Mouse (Mus musculus): ENCODE data around the gene Csnk2b. TPM values are rescaled to one million over a fixed set of nuclear protein-coding genes. Genes with fewer than 3 reads are reported as not detected.

Gene Csnk2b
- polyA plus RNA-seq, 1 experiment from 2014 or later, result 319 TPM

- no peak overlapping the region for H3K9ac ChIP-seq (ENCODE audit: low read length)
- no peak overlapping the region for H3K4me3 ChIP-seq (ENCODE audit: low read depth, low read length)
- no peak overlapping the region for H3K4me2 ChIP-seq (ENCODE audit: low read depth)
- H3K9me3 ChIP-seq (ENCODE audit: control insufficient read depth, low read length), result no peaks in the 10 kb centered on the region
- no peaks in the 10 kb centered on the region for H3K36me3 ChIP-seq (ENCODE audit: control insufficient read depth, insufficient read depth, low read length)
- no peak for ATAC-seq (ENCODE audit: insufficient read depth, low FRiP score, low TSS enrichment)
- peaks cover 9% of the 10 kb centered on the region for H3K4me1 ChIP-seq (ENCODE audit: control insufficient read depth, insufficient read depth, low read length)
- no peak for DNase-seq (ENCODE audit: low spot score)
- H3K27me3 ChIP-seq (ENCODE audit: control insufficient read depth, insufficient read depth, low read length), result no peaks in the 10 kb centered on the region
- 80% methylated on average over 4 of the region's 4 CpGs for WGBS
- no peak overlapping the region for H3K27ac ChIP-seq (ENCODE audit: low read depth, low read length)
Observed at GRCm38 (mm10) chr17:35080710-35081109, 41.1 kb downstream of the Csnk2b start.

GRCm38 (mm10) chr17:35080248-35080647 lies 41.6 kb downstream of the Csnk2b start:
- H3K36me3 ChIP-seq (ENCODE audit: control insufficient read depth, insufficient read depth, low read length), result no peaks in the 10 kb centered on the region
- no peak overlapping the region for H3K27ac ChIP-seq (ENCODE audit: low read depth, low read length)
- no peak for DNase-seq (ENCODE audit: low spot score)
- WGBS, result 62% methylated on average over 6 of the region's 6 CpGs
- H3K27me3 ChIP-seq (ENCODE audit: control insufficient read depth, insufficient read depth, low read length), result no peaks in the 10 kb centered on the region
- no peak overlapping the region for H3K9ac ChIP-seq (ENCODE audit: low read length)
- peaks cover 9% of the 10 kb centered on the region for H3K4me1 ChIP-seq (ENCODE audit: control insufficient read depth, insufficient read depth, low read length)
- H3K9me3 ChIP-seq (ENCODE audit: control insufficient read depth, low read length), result no peaks in the 10 kb centered on the region
- ATAC-seq (ENCODE audit: insufficient read depth, low FRiP score, low TSS enrichment), result no peak
- no peak overlapping the region for H3K4me3 ChIP-seq (ENCODE audit: low read depth, low read length)
- no peak overlapping the region for H3K4me2 ChIP-seq (ENCODE audit: low read depth)

- H3K9ac ChIP-seq (ENCODE audit: low read length), result no peak overlapping the region
- H3K36me3 ChIP-seq (ENCODE audit: control insufficient read depth, insufficient read depth, low read length), result no peaks in the 10 kb centered on the region
- H3K27me3 ChIP-seq (ENCODE audit: control insufficient read depth, insufficient read depth, low read length), result no peaks in the 10 kb centered on the region
- no peak overlapping the region for H3K4me2 ChIP-seq (ENCODE audit: low read depth)
- no peak for ATAC-seq (ENCODE audit: insufficient read depth, low FRiP score, low TSS enrichment)
- H3K27ac ChIP-seq (ENCODE audit: low read depth, low read length), result no peak overlapping the region
- 75% methylated on average over 9 of the region's 9 CpGs for WGBS
- no peaks in the 10 kb centered on the region for H3K9me3 ChIP-seq (ENCODE audit: control insufficient read depth, low read length)
- peaks cover 9% of the 10 kb centered on the region for H3K4me1 ChIP-seq (ENCODE audit: control insufficient read depth, insufficient read depth, low read length)
- H3K4me3 ChIP-seq (ENCODE audit: low read depth, low read length), result no peak overlapping the region
- DNase-seq (ENCODE audit: low spot score), result no peak
Observed at GRCm38 (mm10) chr17:35079778-35080177, 42.1 kb downstream of the Csnk2b start.

- Histone ChIP-seq H3K9me3 (ENCODE audit: control insufficient read depth, low read length) (no peaks in the 10 kb centered on the region), H3K36me3 (ENCODE audit: control insufficient read depth, insufficient read depth, low read length) (no peaks in the 10 kb centered on the region), H3K27ac (ENCODE audit: low read depth, low read length) (no peak within 1 kb of the TSS), H3K9ac (ENCODE audit: low read length) (peak within 1 kb of the TSS; percentile 57), H3K4me3 (ENCODE audit: low read depth, low read length) (peak within 1 kb of the TSS; percentile 9), H3K4me2 (ENCODE audit: low read depth) (peak within 1 kb of the TSS; percentile 42), H3K4me1 (ENCODE audit: control insufficient read depth, insufficient read depth, low read length) (peaks cover 9% of the 10 kb centered on the region), H3K27me3 (ENCODE audit: control insufficient read depth, insufficient read depth, low read length) (no peaks in the 10 kb centered on the region)
- WGBS, result 10% methylated on average over 14 of the region's 14 CpGs
- ATAC-seq (ENCODE audit: insufficient read depth, low FRiP score, low TSS enrichment) (no peak), DNase-seq (ENCODE audit: low spot score) (peak; percentile 51)
Observed at GRCm38 (mm10) chr17:35077786-35078233, 44.0 kb downstream of the Csnk2b start, which contains the start of gene Ly6g6d. TSS of gene Ly6g6d (minus strand) at chr17:35078065.

GRCm38 (mm10) chr17:35077285-35077684 lies 44.6 kb downstream of the Csnk2b start:
- DNase-seq (ENCODE audit: low spot score) (no peak), ATAC-seq (ENCODE audit: insufficient read depth, low FRiP score, low TSS enrichment) (no peak)
- Histone ChIP-seq H3K36me3 (ENCODE audit: control insufficient read depth, insufficient read depth, low read length) (no peaks in the 10 kb centered on the region), H3K4me3 (ENCODE audit: low read depth, low read length) (peak overlapping the region; percentile 9; the same call in 1 of the 2 replicates), H3K27me3 (ENCODE audit: control insufficient read depth, insufficient read depth, low read length) (no peaks in the 10 kb centered on the region), H3K9ac (ENCODE audit: low read length) (peak overlapping the region; percentile 57), H3K4me2 (ENCODE audit: low read depth) (peak overlapping the region; percentile 42), H3K4me1 (ENCODE audit: control insufficient read depth, insufficient read depth, low read length) (peaks cover 9% of the 10 kb centered on the region), H3K9me3 (ENCODE audit: control insufficient read depth, low read length) (no peaks in the 10 kb centered on the region), H3K27ac (ENCODE audit: low read depth, low read length) (no peak overlapping the region)
- WGBS, result 30% methylated on average over 2 of the region's 2 CpGs

GRCm38 (mm10) chr17:35076507-35077176 lies 45.2 kb downstream of the Csnk2b start, which contains the start of gene Ly6g6e:
TSS of gene Ly6g6e (plus strand) at chr17:35076902.
- DNase-seq (ENCODE audit: low spot score), result no peak
- Histone ChIP-seq H3K9me3 (ENCODE audit: control insufficient read depth, low read length) (no peaks in the 10 kb centered on the region), H3K4me2 (ENCODE audit: low read depth) (peak within 1 kb of the TSS; percentile 42), H3K4me1 (ENCODE audit: control insufficient read depth, insufficient read depth, low read length) (peaks cover 9% of the 10 kb centered on the region), H3K9ac (ENCODE audit: low read length) (peak within 1 kb of the TSS; percentile 57), H3K27me3 (ENCODE audit: control insufficient read depth, insufficient read depth, low read length) (no peaks in the 10 kb centered on the region), H3K4me3 (ENCODE audit: low read depth, low read length) (peak within 1 kb of the TSS; percentile 9), H3K27ac (ENCODE audit: low read depth, low read length) (no peak within 1 kb of the TSS), H3K36me3 (ENCODE audit: control insufficient read depth, insufficient read depth, low read length) (no peaks in the 10 kb centered on the region)
- WGBS, result 25% methylated on average over 10 of the region's 10 CpGs
- ATAC-seq (ENCODE audit: insufficient read depth, low FRiP score, low TSS enrichment), result no peak

GRCm38 (mm10) chr17:35074097-35074496 lies 47.8 kb downstream of the Csnk2b start:
- no peaks in the 10 kb centered on the region for H3K27me3 ChIP-seq (ENCODE audit: control insufficient read depth, insufficient read depth, low read length)
- DNase-seq (ENCODE audit: low spot score), result no peak
- H3K4me3 ChIP-seq (ENCODE audit: low read depth, low read length), result no peak overlapping the region
- H3K9me3 ChIP-seq (ENCODE audit: control insufficient read depth, low read length), result no peaks in the 10 kb centered on the region
- H3K27ac ChIP-seq (ENCODE audit: low read depth, low read length), result no peak overlapping the region
- WGBS, result 35% methylated on average over 17 of the region's 17 CpGs
- H3K36me3 ChIP-seq (ENCODE audit: control insufficient read depth, insufficient read depth, low read length), result no peaks in the 10 kb centered on the region
- H3K4me1 ChIP-seq (ENCODE audit: control insufficient read depth, insufficient read depth, low read length), result peaks cover 9% of the 10 kb centered on the region
- no peak overlapping the region for H3K4me2 ChIP-seq (ENCODE audit: low read depth)
- ATAC-seq (ENCODE audit: insufficient read depth, low FRiP score, low TSS enrichment), result no peak
- H3K9ac ChIP-seq (ENCODE audit: low read length), result no peak overlapping the region

- no peaks in the 10 kb centered on the region for H3K9me3 ChIP-seq (ENCODE audit: control insufficient read depth, low read length)
- no peak for ATAC-seq (ENCODE audit: insufficient read depth, low FRiP score, low TSS enrichment)
- H3K4me1 ChIP-seq (ENCODE audit: control insufficient read depth, insufficient read depth, low read length), result no peaks in the 10 kb centered on the region
- 81% methylated on average over 9 of the region's 9 CpGs for WGBS
- DNase-seq (ENCODE audit: low spot score), result no peak
- H3K27ac ChIP-seq (ENCODE audit: low read depth, low read length), result no peak overlapping the region
- H3K4me3 ChIP-seq (ENCODE audit: low read depth, low read length), result no peak overlapping the region
- peaks cover 3% of the 10 kb centered on the region; the same call in 1 of the 2 replicates for H3K27me3 ChIP-seq (ENCODE audit: control insufficient read depth, insufficient read depth, low read length)
- H3K36me3 ChIP-seq (ENCODE audit: control insufficient read depth, insufficient read depth, low read length), result no peaks in the 10 kb centered on the region
- no peak overlapping the region for H3K4me2 ChIP-seq (ENCODE audit: low read depth)
- H3K9ac ChIP-seq (ENCODE audit: low read length), result no peak overlapping the region
Observed at GRCm38 (mm10) chr17:35071454-35071853, 50.4 kb downstream of the Csnk2b start.
